Mouse (Mus musculus): ENCODE results near the gene Gm973. TPM values are rescaled to one million over a fixed set of nuclear protein-coding genes. Genes with fewer than 3 reads are reported as not detected.

The Gm973 gene
- polyA plus RNA-seq, 1 experiment: 72.5 TPM

DNA sequence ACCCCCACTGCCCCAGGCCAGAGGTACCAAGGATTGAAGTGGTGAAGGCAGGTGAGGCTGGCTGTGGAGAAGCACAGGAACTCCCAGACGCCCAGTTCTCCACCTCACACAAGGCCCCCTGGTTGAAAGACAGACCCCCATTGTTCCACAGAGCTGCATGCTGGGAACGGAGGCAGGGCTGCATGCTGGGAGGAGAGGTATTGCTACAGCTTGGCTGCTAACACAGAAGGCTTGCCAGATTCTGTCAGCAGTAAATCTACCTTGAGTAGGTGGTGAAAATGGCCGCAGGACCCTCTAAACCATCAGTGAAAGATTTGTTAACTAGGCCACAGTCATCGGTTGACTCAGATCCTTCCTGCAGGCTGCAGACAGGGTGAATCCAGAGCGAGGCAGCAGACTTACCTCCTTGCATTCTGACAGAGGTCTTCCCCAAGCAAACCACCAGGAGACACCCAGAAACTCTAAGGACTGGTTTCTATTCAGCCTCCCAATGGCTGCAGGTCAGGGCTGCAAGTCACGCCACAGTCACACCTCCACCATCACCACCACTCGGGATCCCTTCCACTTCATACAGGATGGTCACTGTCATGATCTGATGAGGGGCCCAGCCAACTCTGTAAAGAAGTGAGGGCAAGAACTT is 33.1 kb downstream of the Gm973 start:
- Histone ChIP-seq H3K4me3 (ENCODE audit: control insufficient read depth, low read depth, low read length) (peak overlapping the region; percentile 87), H3K36me3 (ENCODE audit: control insufficient read depth, insufficient read depth, low read length) (no peaks in the 10 kb centered on the region), H3K4me1 (ENCODE audit: control insufficient read depth, insufficient read depth, low read length) (no peaks in the 10 kb centered on the region), H3K27ac (ENCODE audit: control insufficient read depth, insufficient read depth, low read depth, low read length) (no peak overlapping the region), H3K27me3 (ENCODE audit: control insufficient read depth, insufficient read depth, low read length) (no peaks in the 10 kb centered on the region)
- TF ChIP-seq CTCF (IDR thresholded peaks at IDR 0.05; ENCODE audit: control insufficient read depth, insufficient read depth, insufficient replicate concordance, low read depth, low read length) (no peak), POLR2A (IDR thresholded peaks at IDR 0.05; ENCODE audit: control insufficient read depth, low read depth, low read length) (no peak)

DNA sequence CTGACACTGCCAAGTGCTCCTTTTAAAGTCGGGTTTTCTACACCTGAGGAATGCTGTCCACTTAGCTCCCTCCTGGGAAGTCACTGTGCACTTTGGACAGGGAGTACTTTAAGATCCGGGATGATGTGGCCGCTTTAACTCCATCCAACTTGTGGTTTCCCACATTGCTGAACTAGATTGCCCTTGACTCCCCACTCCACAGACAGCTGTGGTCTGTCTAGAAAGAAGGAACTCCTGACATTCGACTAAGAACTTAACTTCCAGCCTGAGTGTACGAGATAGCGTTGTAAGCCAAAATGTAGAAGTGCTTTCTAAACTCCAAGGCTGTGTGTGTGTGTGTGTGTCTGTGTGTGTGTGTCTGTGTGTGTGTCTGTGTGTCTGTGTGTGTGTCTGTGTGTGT is 34.2 kb downstream of the Gm973 start:
- Histone ChIP-seq H3K27ac (ENCODE audit: control insufficient read depth, insufficient read depth, low read depth, low read length) (no peak overlapping the region), H3K4me1 (ENCODE audit: control insufficient read depth, insufficient read depth, low read length) (no peaks in the 10 kb centered on the region), H3K36me3 (ENCODE audit: control insufficient read depth, insufficient read depth, low read length) (no peaks in the 10 kb centered on the region), H3K27me3 (ENCODE audit: control insufficient read depth, insufficient read depth, low read length) (no peaks in the 10 kb centered on the region), H3K4me3 (ENCODE audit: control insufficient read depth, low read depth, low read length) (peak overlapping the region; percentile 87)
- TF ChIP-seq POLR2A (IDR thresholded peaks at IDR 0.05; ENCODE audit: control insufficient read depth, low read depth, low read length) (no peak), CTCF (IDR thresholded peaks at IDR 0.05; ENCODE audit: control insufficient read depth, insufficient read depth, insufficient replicate concordance, low read depth, low read length) (no peak)

DNA sequence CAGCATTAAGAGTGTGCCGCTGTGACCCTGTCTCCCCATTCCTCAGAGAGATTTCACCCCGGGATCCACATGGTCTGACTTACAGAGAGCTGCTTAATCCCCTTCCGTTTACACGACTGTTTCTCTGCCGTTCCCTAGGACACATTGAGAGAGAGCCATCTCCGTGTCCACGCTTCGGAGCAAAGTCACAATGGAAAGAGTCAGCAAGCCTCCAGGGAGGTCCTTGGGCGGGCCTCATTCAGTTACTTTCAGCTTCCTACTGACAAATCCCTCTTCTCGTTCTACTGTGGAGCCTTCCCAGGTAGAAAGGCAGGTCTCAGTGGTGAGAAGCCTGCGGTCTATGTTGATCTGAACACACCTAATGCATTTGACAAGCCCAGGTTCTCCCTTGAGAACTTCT is 34.9 kb downstream of the Gm973 start:
- peak overlapping the region; percentile 73 for H3K27ac ChIP-seq (ENCODE audit: control insufficient read depth, insufficient read depth, low read depth, low read length)
- TF ChIP-seq POLR2A (IDR thresholded peaks at IDR 0.05; ENCODE audit: control insufficient read depth, low read depth, low read length): peak; percentile 52; the same call in 1 of the 2 replicates
- no peak for TF ChIP-seq CTCF (IDR thresholded peaks at IDR 0.05; ENCODE audit: control insufficient read depth, insufficient read depth, insufficient replicate concordance, low read depth, low read length)
- H3K4me1 ChIP-seq (ENCODE audit: control insufficient read depth, insufficient read depth, low read length): no peaks in the 10 kb centered on the region
- peak overlapping the region; percentile 87 for H3K4me3 ChIP-seq (ENCODE audit: control insufficient read depth, low read depth, low read length)
- no peaks in the 10 kb centered on the region for H3K27me3 ChIP-seq (ENCODE audit: control insufficient read depth, insufficient read depth, low read length)
- no peaks in the 10 kb centered on the region for H3K36me3 ChIP-seq (ENCODE audit: control insufficient read depth, insufficient read depth, low read length)

DNA sequence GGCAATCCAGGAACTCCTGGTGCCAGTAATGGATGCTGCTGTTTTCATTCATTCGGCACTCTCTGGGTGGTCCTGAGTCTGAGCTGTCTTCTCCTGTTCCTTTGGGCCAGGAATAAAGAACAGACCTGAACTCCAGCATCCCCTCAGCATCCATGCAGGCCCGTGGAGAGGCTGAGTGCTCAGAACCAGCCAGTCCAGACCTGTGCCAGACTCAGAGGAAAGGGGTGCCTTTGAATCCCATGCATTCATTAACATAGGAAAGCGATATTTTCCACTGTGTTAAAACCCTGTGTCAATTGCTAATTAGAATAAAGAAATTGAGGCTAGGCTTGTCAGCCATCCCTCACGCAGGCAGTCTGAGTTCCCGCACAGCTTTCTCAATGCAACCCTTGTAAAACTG is 37.6 kb downstream of the Gm973 start:
- H3K4me3 ChIP-seq (ENCODE audit: control insufficient read depth, low read depth, low read length): no peak overlapping the region; the same call in 1 of the 2 replicates
- TF ChIP-seq CTCF (IDR thresholded peaks at IDR 0.05; ENCODE audit: control insufficient read depth, insufficient read depth, insufficient replicate concordance, low read depth, low read length) (no peak), POLR2A (IDR thresholded peaks at IDR 0.05; ENCODE audit: control insufficient read depth, low read depth, low read length) (no peak)
- no peaks in the 10 kb centered on the region for H3K27me3 ChIP-seq (ENCODE audit: control insufficient read depth, insufficient read depth, low read length)
- H3K4me1 ChIP-seq (ENCODE audit: control insufficient read depth, insufficient read depth, low read length): no peaks in the 10 kb centered on the region
- no peaks in the 10 kb centered on the region for H3K36me3 ChIP-seq (ENCODE audit: control insufficient read depth, insufficient read depth, low read length)
- no peak overlapping the region for H3K27ac ChIP-seq (ENCODE audit: control insufficient read depth, insufficient read depth, low read depth, low read length)

DNA sequence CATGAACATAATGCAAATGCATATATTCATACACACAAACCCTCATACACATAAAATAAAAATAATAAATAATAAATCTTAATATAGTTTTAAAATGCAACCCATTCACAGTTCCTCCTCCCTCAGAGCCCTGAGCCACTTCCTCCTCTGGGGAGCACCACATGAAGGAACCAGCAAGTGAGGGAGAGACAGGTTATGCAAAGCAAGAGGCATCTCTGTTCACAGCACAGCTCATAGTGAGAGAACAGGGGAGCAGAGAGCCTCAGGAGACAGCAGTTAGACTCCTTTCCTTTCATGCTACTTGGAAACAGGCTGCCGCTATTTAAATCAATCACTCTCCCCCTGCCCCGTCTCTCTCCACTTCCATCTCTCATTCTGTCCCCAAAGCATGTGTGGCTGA is 47.5 kb downstream of the Gm973 start:
- no peak overlapping the region for H3K4me3 ChIP-seq (ENCODE audit: control insufficient read depth, low read depth, low read length)
- TF ChIP-seq POLR2A (IDR thresholded peaks at IDR 0.05; ENCODE audit: control insufficient read depth, low read depth, low read length): no peak
- TF ChIP-seq CTCF (IDR thresholded peaks at IDR 0.05; ENCODE audit: control insufficient read depth, insufficient read depth, insufficient replicate concordance, low read depth, low read length): no peak

DNA sequence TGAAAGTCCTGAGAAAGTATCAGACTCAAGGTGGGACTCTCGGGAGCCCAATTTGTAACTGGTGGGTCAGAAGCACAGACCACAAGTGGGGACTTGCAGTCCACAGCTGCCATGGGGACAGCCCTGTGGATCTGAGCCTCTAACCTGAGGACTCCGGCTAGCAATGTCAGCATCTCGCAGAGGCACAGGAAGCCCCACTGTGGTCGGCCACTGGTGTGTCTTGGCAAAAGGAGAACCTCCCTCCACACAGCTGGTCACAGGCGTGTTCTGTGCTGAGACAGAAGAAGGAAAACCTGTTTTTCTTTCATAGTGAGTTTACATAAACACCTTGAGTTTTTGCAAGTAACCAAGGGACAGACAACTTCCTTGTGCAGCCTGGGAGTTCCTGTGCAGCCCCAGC is 49.7 kb downstream of the Gm973 start:
- H3K27me3 ChIP-seq (ENCODE audit: control insufficient read depth, insufficient read depth, low read length): no peaks in the 10 kb centered on the region

More for the DNA sequence above, 47.5 kb downstream of the Gm973 start:
- no peak overlapping the region for H3K27ac ChIP-seq (ENCODE audit: control insufficient read depth, insufficient read depth, low read depth, low read length)
- H3K27me3 ChIP-seq (ENCODE audit: control insufficient read depth, insufficient read depth, low read length): no peaks in the 10 kb centered on the region
- no peaks in the 10 kb centered on the region for H3K36me3 ChIP-seq (ENCODE audit: control insufficient read depth, insufficient read depth, low read length)
- peaks cover 2% of the 10 kb centered on the region for H3K4me1 ChIP-seq (ENCODE audit: control insufficient read depth, insufficient read depth, low read length)

DNA sequence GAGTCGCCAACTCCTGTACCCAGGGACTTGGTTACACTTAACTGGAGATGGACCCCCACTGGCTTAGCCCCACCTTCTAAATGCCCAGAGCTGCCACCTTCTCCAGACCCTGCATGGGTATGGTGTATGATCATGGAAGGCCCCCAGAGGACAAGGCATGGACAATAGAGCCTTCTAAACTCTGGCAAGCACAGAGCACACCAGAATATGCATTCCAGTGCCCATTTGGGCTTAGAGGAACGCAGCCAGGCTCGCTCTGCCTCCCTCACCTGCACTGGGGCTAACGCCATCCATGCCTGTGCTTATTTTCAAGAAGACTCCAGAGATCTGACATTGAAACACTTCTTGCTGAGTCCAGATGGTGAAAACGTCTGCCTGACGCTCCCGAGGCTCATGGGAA is 50.2 kb downstream of the Gm973 start:
- no peak overlapping the region for H3K4me3 ChIP-seq (ENCODE audit: control insufficient read depth, low read depth, low read length)
- TF ChIP-seq POLR2A (IDR thresholded peaks at IDR 0.05; ENCODE audit: control insufficient read depth, low read depth, low read length): no peak
- no peak for TF ChIP-seq CTCF (IDR thresholded peaks at IDR 0.05; ENCODE audit: control insufficient read depth, insufficient read depth, insufficient replicate concordance, low read depth, low read length)
- no peaks in the 10 kb centered on the region for H3K27me3 ChIP-seq (ENCODE audit: control insufficient read depth, insufficient read depth, low read length)
- no peaks in the 10 kb centered on the region for H3K36me3 ChIP-seq (ENCODE audit: control insufficient read depth, insufficient read depth, low read length)
- no peak overlapping the region for H3K27ac ChIP-seq (ENCODE audit: control insufficient read depth, insufficient read depth, low read depth, low read length)
- H3K4me1 ChIP-seq (ENCODE audit: control insufficient read depth, insufficient read depth, low read length): peaks cover 2% of the 10 kb centered on the region

More for the DNA sequence above, 49.7 kb downstream of the Gm973 start:
- no peak for TF ChIP-seq CTCF (IDR thresholded peaks at IDR 0.05; ENCODE audit: control insufficient read depth, insufficient read depth, insufficient replicate concordance, low read depth, low read length)
- no peak for TF ChIP-seq POLR2A (IDR thresholded peaks at IDR 0.05; ENCODE audit: control insufficient read depth, low read depth, low read length)
- no peak overlapping the region for H3K27ac ChIP-seq (ENCODE audit: control insufficient read depth, insufficient read depth, low read depth, low read length)
- H3K36me3 ChIP-seq (ENCODE audit: control insufficient read depth, insufficient read depth, low read length): no peaks in the 10 kb centered on the region
- H3K4me1 ChIP-seq (ENCODE audit: control insufficient read depth, insufficient read depth, low read length): peaks cover 2% of the 10 kb centered on the region
- H3K4me3 ChIP-seq (ENCODE audit: control insufficient read depth, low read depth, low read length): no peak overlapping the region
